Comparison of ENCODE assay signal across 27 mouse cellular contexts in genomic region chr3:50690750-50691149, GRCm38 (mm10).
"Had no signal": no experiment of that assay in that cellular context is flagged by ENCODE, and none has a peak within 500 bp of the region (broad histone marks: within the 10 kb centered on the region; RNA-seq: fewer than 3 reads in every experiment).

No protein-coding gene starts in this region.

- H3K4me3 ChIP-seq: embryonic facial prominence, embryonic 10.5 days; embryonic facial prominence, embryonic 12.5 days; embryonic facial prominence, embryonic 13.5 days; embryonic facial prominence, embryonic 15.5 days; erythroblast, embryonic 14.5 days; forebrain, embryonic 10.5 days; forebrain, embryonic 12.5 days; forebrain, embryonic 13.5 days; forebrain, embryonic 15.5 days; gastrocnemius, adult 2 months; heart, adult 2 months had no signal

- H3K9me3 ChIP-seq: embryonic facial prominence, embryonic 10.5 days; embryonic facial prominence, embryonic 12.5 days; embryonic facial prominence, embryonic 13.5 days; embryonic facial prominence, embryonic 15.5 days; forebrain, embryonic 10.5 days; forebrain, embryonic 12.5 days; forebrain, embryonic 13.5 days; forebrain, embryonic 15.5 days had no signal

- ATAC-seq: forebrain, embryonic 13.5 days; forebrain, embryonic 14.5 days; forebrain, embryonic 15.5 days; forebrain, embryonic 16.5 days; forebrain, postnatal 0 days had no signal

- H3K4me1 ChIP-seq: embryonic facial prominence, embryonic 12.5 days had no signal

- H3K27me3 ChIP-seq: embryonic facial prominence, embryonic 12.5 days; embryonic facial prominence, embryonic 13.5 days; embryonic facial prominence, embryonic 15.5 days; forebrain, embryonic 12.5 days; forebrain, embryonic 13.5 days; forebrain, embryonic 15.5 days had no signal

- H3K9ac ChIP-seq: embryonic facial prominence, embryonic 12.5 days; embryonic facial prominence, embryonic 13.5 days; embryonic facial prominence, embryonic 15.5 days; forebrain, embryonic 12.5 days; forebrain, embryonic 13.5 days; forebrain, embryonic 15.5 days; forebrain, postnatal 0 days had no signal

- H3K27ac ChIP-seq: embryonic facial prominence, embryonic 10.5 days; embryonic facial prominence, embryonic 12.5 days; embryonic facial prominence, embryonic 13.5 days; embryonic facial prominence, embryonic 15.5 days; forebrain, embryonic 10.5 days; forebrain, embryonic 12.5 days; forebrain, embryonic 13.5 days; forebrain, embryonic 15.5 days; gastrocnemius, adult 2 months; heart, adult 2 months had no signal

- H3K36me3 ChIP-seq: embryonic facial prominence, embryonic 10.5 days; embryonic facial prominence, embryonic 12.5 days; embryonic facial prominence, embryonic 13.5 days; embryonic facial prominence, embryonic 15.5 days; forebrain, embryonic 10.5 days; forebrain, embryonic 12.5 days; forebrain, embryonic 15.5 days had no signal

- DNase-seq: cerebellum, adult 2 months; cerebellum, adult 8-10 months; cerebellum, adult 9-10 months; cerebellum, adult 9-11 months; cerebellum, postnatal 10 days; cerebellum, postnatal 14 days; cerebellum, postnatal 25 days; cerebellum, postnatal 36 days; forebrain, postnatal 0 days; gastrocnemius, adult 2 months; gastrocnemius, postnatal 10 days; gastrocnemius, postnatal 14 days; gastrocnemius, postnatal 25 days; gastrocnemius, postnatal 36 days; heart, adult 18-20 months; heart, adult 2 months had no signal

- H3K4me2 ChIP-seq: embryonic facial prominence, embryonic 12.5 days; embryonic facial prominence, embryonic 13.5 days; embryonic facial prominence, embryonic 15.5 days; forebrain, embryonic 12.5 days; forebrain, embryonic 13.5 days; forebrain, embryonic 15.5 days had no signal
